Comparison of ENCODE assay signal across 8 mouse cellular contexts in genomic region chr14:62837641-62838252, GRCm38 (mm10). TPM values are rescaled to one million over a fixed set of nuclear protein-coding genes. Genes with fewer than 3 reads are reported as not detected.
DNase-seq lines count a peak whose midpoint lies in the region; ATAC-seq and TF ChIP-seq lines count a peak whose summit lies in the region.

TSS of gene Wdfy2 (plus strand) at chr14:62837678.

- in situ Hi-C loops in ES-E14 (cut with MboI; ENCODE audit: low sequenced_read_pairs in 2 of 2, unreplicated experiment in 2 of 2), result no loop called here

- no peaks in the 10 kb centered on the region for H3K27me3 ChIP-seq in embryonic facial prominence, embryonic 12.5 days
- H3K27me3 ChIP-seq in heart, postnatal 0 days (ENCODE audit: control insufficient read depth, insufficient read depth, low read length), result no peaks in the 10 kb centered on the region
- no peaks in the 10 kb centered on the region for H3K27me3 ChIP-seq in lung, embryonic 15.5 days

- peak; percentile 25 for ATAC-seq in embryonic facial prominence, embryonic 12.5 days (ENCODE audit: insufficient number of reproducible peaks, insufficient read depth, low FRiP score, low TSS enrichment)
- peak; percentile 3; the same call in 1 of the 2 replicates for ATAC-seq in heart, postnatal 0 days (ENCODE audit: insufficient read depth, low read depth)
- ATAC-seq in lung, embryonic 15.5 days (ENCODE audit: borderline replicate concordance, extremely low read depth, low FRiP score, low TSS enrichment), result peak; percentile 44

- no peaks in the 10 kb centered on the region for H3K4me1 ChIP-seq in ES-E14 (ENCODE audit: control insufficient read depth in 2 of 2, insufficient read depth in 2 of 2, low read length in 2 of 2, poor library complexity in 1 of 2)
- peaks cover 21% of the 10 kb centered on the region for H3K4me1 ChIP-seq in embryonic facial prominence, embryonic 12.5 days
- H3K4me1 ChIP-seq in heart, postnatal 0 days (ENCODE audit: control insufficient read depth, insufficient read depth), result peaks cover 11% of the 10 kb centered on the region; the same call in 1 of the 2 replicates
- peaks cover 11% of the 10 kb centered on the region for H3K4me1 ChIP-seq in lung, embryonic 15.5 days
- H3K4me1 ChIP-seq in olfactory bulb, adult 2 months (ENCODE audit: control insufficient read depth, insufficient read depth, low read length), result 0 out of 2 replicates have a peak, but pooled peaks cover 2% of the 10 kb centered on the region

- H3K9ac ChIP-seq in ES-E14 (ENCODE audit: insufficient read depth, low read depth, low read length, poor library complexity, severe bottlenecking), result peak within 1 kb of the TSS; percentile 89
- peak within 1 kb of the TSS; percentile 77 for H3K9ac ChIP-seq in embryonic facial prominence, embryonic 12.5 days
- H3K9ac ChIP-seq in heart, postnatal 0 days (replicated peaks; ENCODE audit: low read depth, low read length), result peak within 1 kb of the TSS; percentile 78
- peak within 1 kb of the TSS; percentile 82 for H3K9ac ChIP-seq in lung, embryonic 15.5 days

- no peak for TF ChIP-seq EP300 in heart, postnatal 0 days (IDR thresholded peaks at IDR 0.05; ENCODE audit: low read depth)

- DNase-seq in 416B (ENCODE audit: low read depth), result peak; percentile 67
- DNase-seq in ES-E14 (ENCODE audit: low read depth, low spot score), result no peak
- DNase-seq in heart, postnatal 0 days (ENCODE audit: low spot score), result peak; percentile 27
- no peak for DNase-seq in layer of hippocampus, postnatal 10 days (ENCODE audit: low spot score in 2 of 2)
- DNase-seq in B cell, adult 2 months, result no peak

- TF ChIP-seq CTCF in heart, postnatal 0 days (IDR thresholded peaks at IDR 0.05; ENCODE audit: low read depth), result no peak; the same call in 1 of the 2 replicates
- no peak for TF ChIP-seq CTCF in olfactory bulb, adult 2 months (IDR thresholded peaks at IDR 0.05; ENCODE audit: insufficient read depth, low read depth, low read length)

- H3K4me2 ChIP-seq in embryonic facial prominence, embryonic 12.5 days (replicated peaks), result peak within 1 kb of the TSS; percentile 60
- peak within 1 kb of the TSS; percentile 86 for H3K4me2 ChIP-seq in heart, postnatal 0 days (ENCODE audit: low read depth, low read length)
- peak within 1 kb of the TSS; percentile 84 for H3K4me2 ChIP-seq in lung, embryonic 15.5 days

- peak within 1 kb of the TSS; percentile 81 to 83 for H3K4me3 ChIP-seq in ES-E14 (ENCODE audit: insufficient read depth in 1 of 2, low read depth in 1 of 2, low read length in 2 of 2, poor library complexity in 1 of 2, severe bottlenecking in 1 of 2)
- peak within 1 kb of the TSS; percentile 79 for H3K4me3 ChIP-seq in embryonic facial prominence, embryonic 12.5 days
- H3K4me3 ChIP-seq in heart, postnatal 0 days (ENCODE audit: low read depth, low read length), result peak within 1 kb of the TSS; percentile 78
- peak within 1 kb of the TSS; percentile 87 for H3K4me3 ChIP-seq in lung, embryonic 15.5 days
- H3K4me3 ChIP-seq in olfactory bulb, adult 2 months (ENCODE audit: insufficient read depth, low read depth, low read length), result peak within 1 kb of the TSS; percentile 68

- no peaks in the 10 kb centered on the region for H3K9me3 ChIP-seq in ES-E14 (ENCODE audit: control insufficient read depth, insufficient read depth, low read depth, low read length)
- no peaks in the 10 kb centered on the region for H3K9me3 ChIP-seq in embryonic facial prominence, embryonic 12.5 days
- H3K9me3 ChIP-seq in heart, postnatal 0 days (replicated peaks; ENCODE audit: control insufficient read depth, low read length), result no peaks in the 10 kb centered on the region
- H3K9me3 ChIP-seq in lung, embryonic 15.5 days, result no peaks in the 10 kb centered on the region

- under 1% methylated on average over 49 of the region's 49 CpGs for WGBS in embryonic facial prominence, embryonic 12.5 days
- under 1% methylated on average over 46 of the region's 49 CpGs for WGBS in heart, postnatal 0 days
- under 1% methylated on average over 49 of the region's 49 CpGs for WGBS in lung, embryonic 15.5 days
- WGBS in olfactory bulb, adult 2 months, result under 1% methylated on average over 49 of the region's 49 CpGs

- H3K27ac ChIP-seq in ES-E14 (ENCODE audit: insufficient read depth, low read depth, low read length, poor library complexity, severe bottlenecking), result no peak within 1 kb of the TSS
- peak within 1 kb of the TSS; percentile 68 for H3K27ac ChIP-seq in embryonic facial prominence, embryonic 12.5 days
- peak within 1 kb of the TSS; percentile 75 for H3K27ac ChIP-seq in heart, postnatal 0 days (ENCODE audit: low read depth)
- H3K27ac ChIP-seq in lung, embryonic 15.5 days, result peak within 1 kb of the TSS; percentile 75
- H3K27ac ChIP-seq in olfactory bulb, adult 2 months (ENCODE audit: insufficient read depth, low read depth, low read length), result peak within 1 kb of the TSS; percentile 41

- TF ChIP-seq POLR2A in olfactory bulb, adult 2 months (IDR thresholded peaks at IDR 0.05; ENCODE audit: insufficient read depth, low read depth, low read length), result no peak

- H3K36me3 ChIP-seq in ES-E14 (ENCODE audit: control insufficient read depth, insufficient read depth, low read length, poor library complexity, severe bottlenecking), result no peaks in the 10 kb centered on the region
- H3K36me3 ChIP-seq in embryonic facial prominence, embryonic 12.5 days, result no peaks in the 10 kb centered on the region
- H3K36me3 ChIP-seq in heart, postnatal 0 days (replicated peaks; ENCODE audit: control insufficient read depth, insufficient read depth, low read length), result no peaks in the 10 kb centered on the region
- no peaks in the 10 kb centered on the region for H3K36me3 ChIP-seq in lung, embryonic 15.5 days

TF ChIP-seq in ES-E14, 5 proteins besides CTCF, POLR2A, EP300 and RAD21:
- no peak for TF ChIP-seq CHD2 (IDR thresholded peaks at IDR 0.05; ENCODE audit: low read depth, low read length)
- TF ChIP-seq ZNF384 (IDR thresholded peaks at IDR 0.05; ENCODE audit: low read depth, low read length), result no peak
- TF ChIP-seq ZC3H11A (IDR thresholded peaks at IDR 0.05; ENCODE audit: borderline replicate concordance, low read depth, low read length), result no peak
- no peak for TF ChIP-seq MAFK (IDR thresholded peaks at IDR 0.05; ENCODE audit: insufficient read depth, low read depth, low read length)
- no peak for TF ChIP-seq HCFC1 (IDR thresholded peaks at IDR 0.05; ENCODE audit: borderline replicate concordance, insufficient read depth, low read length)

RNA-seq across cellular contexts. Expression of gene Wdfy2, which starts in this region (rescaled TPM):
- 7.0 and 11.9 TPM in 2 replicates for total RNA-seq in ES-E14 (2012; rRNA removed)
- polyA plus RNA-seq in embryonic facial prominence, embryonic 12.5 days (2016; fragmentation: Nextera tagmentation; extraction: Ambion mirVana), result 11.1 and 11.7 TPM in 2 replicates
- 10.5 and 11.8 TPM in 2 replicates for total RNA-seq in heart, postnatal 0 days (2014; rRNA removed; ENCODE audit: low replicate concordance)
- 1.7 and 1.8 TPM in 2 replicates for polyA plus RNA-seq in heart, postnatal 0 days (2015; fragmentation: Nextera tagmentation; extraction: Ambion mirVana)
- total RNA-seq in layer of hippocampus, postnatal 10 days (2021), result 10 to 100 TPM; 14.2 to 14.5 TPM
- 6.2 and 6.3 TPM in 2 replicates for polyA plus RNA-seq in lung, embryonic 15.5 days (2015; fragmentation: Nextera tagmentation; extraction: Ambion mirVana)
- polyA plus RNA-seq in olfactory bulb, adult 2 months (2012; ENCODE audit: insufficient read depth, insufficient read length, low replicate concordance, missing spikeins), result not detected in 2 replicates

Comparison
In these comparisons a context has a peak if more than half of its experiments do, and no peak if none do; other contexts are left out.
1. DNase-seq: peak in 416B (single experiment) and heart, postnatal 0 days (single experiment); none in ES-E14 (single experiment), layer of hippocampus, postnatal 10 days (0 of 2) and B cell, adult 2 months (0 of 2).
2. Peak in every context shown above with its lines, with median percentiles within 50 percentile points of each other: H3K4me3 ChIP-seq, H3K9ac ChIP-seq, ATAC-seq and H3K4me2 ChIP-seq.